ENCODE assay signal across 9 mouse cellular contexts in the genomic region with DNA sequence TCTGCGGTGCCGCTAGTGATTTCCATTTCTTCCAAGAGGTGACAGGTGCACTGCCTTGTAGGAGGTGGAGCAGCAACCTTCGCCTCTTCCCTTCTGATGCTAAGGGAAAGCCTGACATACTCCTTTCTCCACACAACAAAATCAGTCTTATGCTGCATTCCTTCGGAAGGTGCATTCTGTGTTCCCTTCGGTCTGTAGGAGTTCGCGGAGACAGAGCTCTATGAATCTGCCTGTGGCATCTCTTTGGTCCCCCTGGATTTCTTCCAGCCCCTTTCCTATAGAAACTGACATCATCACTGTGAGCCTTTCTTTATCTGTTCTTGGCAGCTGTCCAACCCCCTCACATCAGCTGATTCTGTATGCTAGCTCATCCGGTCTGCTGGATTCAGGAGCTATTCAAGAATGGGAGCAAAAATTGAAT.
DNase-seq lines count a peak whose midpoint lies in the region; ATAC-seq lines count a peak whose summit lies in the region.
"Had no signal": no experiment of that assay in that cellular context is flagged by ENCODE, and none has a peak within 500 bp of the region (broad histone marks: within the 10 kb centered on the region; RNA-seq: fewer than 3 reads in every experiment).

No protein-coding gene starts in this region.

- 31% methylated on average over 8 of the region's 8 CpGs for WGBS in heart, embryonic 11.5 days (ENCODE audit: insufficient replicate concordance)
- WGBS in forebrain, embryonic 12.5 days: 26% methylated on average over 8 of the region's 8 CpGs

- no peaks in the 10 kb centered on the region for H3K9me3 ChIP-seq in heart, embryonic 11.5 days (replicated peaks; ENCODE audit: control insufficient read depth, low read length)
- no peaks in the 10 kb centered on the region for H3K9me3 ChIP-seq in forebrain, embryonic 12.5 days

- H3K27me3 ChIP-seq in heart, embryonic 11.5 days (ENCODE audit: control insufficient read depth, insufficient read depth, low read length): no peaks in the 10 kb centered on the region
- no peaks in the 10 kb centered on the region for H3K27me3 ChIP-seq in forebrain, embryonic 12.5 days
- H3K27me3 ChIP-seq: megakaryocyte, embryonic 14.5 days had no signal

- no peaks in the 10 kb centered on the region for H3K36me3 ChIP-seq in heart, embryonic 11.5 days (ENCODE audit: control insufficient read depth, insufficient read depth, low read length)
- no peaks in the 10 kb centered on the region for H3K36me3 ChIP-seq in forebrain, embryonic 12.5 days (replicated peaks)

- no peak overlapping the region for H3K4me3 ChIP-seq in heart, embryonic 11.5 days (ENCODE audit: low read depth, low read length)
- peak overlapping the region; percentile 16; the same call in 1 of the 2 replicates for H3K4me3 ChIP-seq in forebrain, embryonic 12.5 days (replicated peaks)
- H3K4me3 ChIP-seq: megakaryocyte, embryonic 14.5 days had no signal

- H3K9ac ChIP-seq in heart, embryonic 11.5 days (ENCODE audit: low read depth, low read length): no peak overlapping the region
- H3K9ac ChIP-seq in forebrain, embryonic 12.5 days: no peak overlapping the region

- peak overlapping the region; percentile 52 for H3K4me2 ChIP-seq in heart, embryonic 11.5 days
- H3K4me2 ChIP-seq in forebrain, embryonic 12.5 days: peak overlapping the region; percentile 45

- H3K4me1 ChIP-seq in heart, embryonic 11.5 days (ENCODE audit: control insufficient read depth, insufficient read depth, low read length): no peaks in the 10 kb centered on the region
- peaks cover 19% of the 10 kb centered on the region for H3K4me1 ChIP-seq in forebrain, embryonic 12.5 days

- no peak; the same call in 1 of the 2 replicates for ATAC-seq in heart, embryonic 11.5 days (replicated peaks; ENCODE audit: insufficient number of reproducible peaks, low FRiP score, low TSS enrichment)
- ATAC-seq in forebrain, embryonic 12.5 days (ENCODE audit: low FRiP score): peak; percentile 93

- intact Hi-C loops in heart, postnatal 25 days (cut with DNase I): no loop called here

- no peak for DNase-seq in heart, postnatal 25 days (ENCODE audit: low spot score)
- DNase-seq in brain, adult 2 months (ENCODE audit: low read depth, low spot score): peak; percentile 80
- peak; percentile 31 to 47 for DNase-seq in left cerebral cortex, adult 18-20 months (ENCODE audit: low spot score in 2 of 2)
- DNase-seq in retina, embryonic 14.5 days (ENCODE audit: low spot score): peak; percentile 85
- DNase-seq in adrenal gland, adult (ENCODE audit: inconsistent age in 2 of 2, low spot score in 1 of 2): no peak
- no peak for DNase-seq in natural killer cell, adult 2 months (ENCODE audit: low spot score in 2 of 2)

- H3K27ac ChIP-seq in heart, embryonic 11.5 days (ENCODE audit: low read depth, low read length): no peak overlapping the region
- peak overlapping the region; percentile 77 for H3K27ac ChIP-seq in forebrain, embryonic 12.5 days

Comparison
In these comparisons a context has a peak if more than half of its experiments do, and no peak if none do; other contexts are left out.
1. DNase-seq: peak in brain, adult 2 months (single experiment), left cerebral cortex, adult 18-20 months (2 of 2) and retina, embryonic 14.5 days (single experiment); none in heart, postnatal 25 days (single experiment), adrenal gland, adult (0 of 2) and natural killer cell, adult 2 months (0 of 2).